Mouse (Mus musculus) heart, postnatal 10 days (tissue): ENCODE results near the gene Mgat5. TPM values are rescaled to one million over a fixed set of nuclear protein-coding genes. Genes with fewer than 3 reads are reported as not detected.

Source experiments
- DNase-seq, 2 experiments: peaks; one replicate each; pipeline ENCODE4 v3.0.0; 2021
- intact Hi-C: fragments of 180-260 bp; cut with DNase I; formaldehyde crosslinking; loops from one replicate; pipeline ENCODE4 v1.15.1; 2025
- total RNA-seq, 2 experiments: library from RNA; stranded (reverse); gene quantifications; 2 replicates each; pipeline ENCODE4 v1.2.3; 2021

Gene Mgat5
- total RNA-seq, 2 experiments from 2014 or later, result 17.0 to 18.9 TPM

DNA sequence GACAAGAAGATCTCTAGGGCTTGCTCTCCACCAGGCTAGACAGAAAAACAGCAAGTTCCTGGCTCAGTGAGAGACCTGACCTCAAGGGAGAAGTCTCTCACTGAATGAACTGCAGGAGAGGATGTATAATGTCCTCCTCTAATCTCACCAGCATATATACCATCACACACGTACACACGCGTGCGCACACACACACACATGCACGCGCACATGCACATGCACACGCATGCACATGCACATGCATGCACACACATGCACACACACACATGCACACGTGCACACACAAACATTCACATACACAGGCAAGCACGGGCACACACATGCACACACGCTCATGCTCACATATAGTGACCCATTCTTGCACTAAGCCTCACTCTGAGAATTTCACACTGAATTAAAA, 310.1 kb downstream of the Mgat5 start:
- intact Hi-C loops, result no loop called here
- DNase-seq, result no peak

DNA sequence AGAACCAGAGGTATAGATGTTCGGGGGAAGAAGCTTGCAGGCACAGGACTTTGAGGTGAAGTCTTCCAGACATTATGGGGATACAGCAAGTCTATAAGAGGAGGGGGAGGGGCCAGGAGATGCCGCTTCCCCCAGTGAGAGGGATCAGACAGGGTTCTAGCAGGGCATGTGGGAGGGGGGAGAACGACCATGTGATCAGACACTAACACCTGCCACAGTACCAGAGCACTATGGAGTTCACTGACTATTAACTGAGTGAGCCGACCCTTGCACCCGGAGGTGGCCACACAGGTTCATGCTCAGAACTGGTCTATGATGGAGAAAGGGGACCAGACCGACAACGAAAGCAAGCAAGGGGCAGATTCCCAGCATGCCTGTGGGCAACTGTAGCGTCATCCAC, 318.5 kb downstream of the Mgat5 start:
- DNase-seq, result no peak
- intact Hi-C loops, result no loop called here

DNA sequence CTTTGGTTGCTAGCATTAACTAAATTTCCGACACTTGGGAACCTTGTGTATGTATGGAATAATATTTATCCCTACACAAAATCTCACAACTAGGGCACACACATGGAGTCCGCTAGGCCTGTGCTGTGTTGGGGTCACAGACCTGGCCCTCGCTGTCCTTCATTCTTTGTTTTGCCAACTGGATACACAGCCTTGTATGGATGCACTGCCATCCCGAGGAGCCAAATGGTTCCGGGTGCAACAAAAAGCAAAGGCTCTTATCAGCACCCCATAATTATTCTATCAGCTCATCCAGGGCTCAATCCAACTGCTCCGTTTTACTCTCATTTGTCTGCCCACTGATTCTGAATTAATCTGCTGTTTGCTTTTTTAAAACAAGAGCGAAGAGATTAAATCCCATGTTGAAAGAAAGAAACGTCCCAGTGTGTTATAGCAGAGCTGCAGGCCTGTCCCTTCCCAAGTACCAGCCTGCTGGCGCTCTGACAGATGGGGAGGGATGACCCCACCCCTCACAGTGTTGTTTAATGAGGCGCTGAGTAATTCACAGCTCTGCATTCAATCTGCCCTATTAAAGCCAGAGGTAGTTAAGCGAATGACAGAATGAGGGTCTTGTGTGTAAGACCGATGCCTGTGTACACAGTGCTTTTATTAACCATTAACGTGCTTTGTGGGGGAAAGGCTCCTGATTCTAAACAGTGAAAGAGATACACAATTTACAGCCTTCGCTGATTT, 326.2 kb downstream of the Mgat5 start:
- no peak for DNase-seq
- intact Hi-C loops, result no loop called here

DNA sequence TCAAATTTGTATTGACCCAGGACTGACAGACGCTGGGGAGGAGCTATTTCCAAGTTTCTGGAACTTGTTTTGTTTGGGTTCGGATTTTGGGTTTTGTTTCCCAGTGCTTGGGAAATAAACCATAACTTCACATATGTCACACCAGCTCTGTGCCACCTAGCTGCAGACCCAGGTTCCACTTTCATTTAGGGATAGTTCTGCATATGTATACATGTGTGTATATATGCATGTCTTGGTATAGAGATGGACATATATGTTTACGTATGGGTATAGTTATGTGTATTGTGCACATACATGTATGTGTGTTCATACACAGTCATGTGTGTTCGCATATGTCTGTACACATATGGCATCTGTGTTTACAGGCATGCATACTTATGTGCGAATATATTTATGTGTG, 326.9 kb downstream of the Mgat5 start:
- intact Hi-C loops, result no loop called here
- DNase-seq, result no peak

DNA sequence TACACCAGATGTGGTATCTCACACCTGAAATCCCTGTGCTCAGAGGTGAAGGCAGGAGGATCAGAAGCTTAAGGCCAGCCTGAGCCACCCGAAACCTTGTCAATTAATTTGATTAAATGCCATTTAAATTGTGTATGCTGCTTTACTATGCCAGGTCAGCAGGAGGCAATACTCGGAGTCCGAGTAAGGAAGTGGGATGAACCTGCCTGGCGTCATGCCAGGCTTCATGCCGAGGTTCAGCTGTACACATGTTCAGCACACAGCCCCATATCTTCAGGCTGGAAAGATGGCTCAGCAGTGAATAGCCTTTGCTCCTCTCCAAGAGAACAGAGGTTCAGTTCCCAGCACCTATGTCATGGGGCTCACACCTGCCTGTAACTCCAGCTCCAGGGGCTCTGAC, 331.6 kb downstream of the Mgat5 start:
- intact Hi-C loops, result no loop called here
- no peak for DNase-seq

DNA sequence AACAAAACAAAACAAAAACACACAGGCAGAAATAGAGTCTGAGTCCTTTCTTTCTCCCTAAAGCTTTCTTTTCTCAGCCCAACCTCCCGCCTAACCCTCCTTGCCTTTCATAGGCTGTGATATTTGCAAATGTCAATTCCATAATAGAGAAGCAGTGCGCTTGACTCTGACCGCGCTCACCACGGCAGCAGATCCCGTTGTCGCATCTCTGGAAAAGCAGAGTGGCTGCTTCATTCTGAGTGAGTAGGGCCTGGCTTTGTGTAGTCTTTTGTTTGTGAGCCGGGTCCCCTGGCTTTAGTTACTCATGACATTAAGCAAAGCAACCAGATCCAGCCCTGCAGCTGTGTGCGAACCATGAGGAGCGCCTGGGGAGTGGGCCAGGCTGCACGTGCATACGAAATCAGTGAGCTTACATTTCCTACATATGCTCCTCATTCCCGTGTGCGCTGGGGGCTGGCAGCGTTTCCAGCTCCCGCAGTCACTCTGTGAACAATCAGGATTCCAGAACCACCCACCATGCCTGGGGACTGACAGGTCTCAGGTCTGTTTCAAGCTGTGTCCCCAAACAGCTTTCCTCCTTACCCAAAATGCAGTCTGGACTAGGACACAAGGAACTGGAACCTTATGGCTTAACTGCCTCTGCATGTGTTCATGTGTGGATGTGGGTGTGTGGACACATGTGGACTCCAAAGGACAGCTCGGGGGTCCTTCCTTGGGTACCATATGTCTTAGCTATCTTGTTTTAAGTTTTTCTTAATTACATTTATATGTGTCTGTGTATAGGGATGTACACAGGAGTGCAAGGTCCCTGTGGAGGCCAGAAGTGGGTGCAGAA, 332.6 kb downstream of the Mgat5 start:
- DNase-seq, result no peak
- intact Hi-C loops, result no loop called here
